Mouse (Mus musculus): Measurements from ENCODE around the gene Inpp4b.

Gene Inpp4b

GRCm38 (mm10) chr8:81342236-81342998, at the start of gene Inpp4b:
Gene Inpp4b, plus strand, starts transcription at chr8:81342556.
- DNase-seq (ENCODE audit: low spot score in 2 of 2): peak; percentile 41 to 50

- no peak for DNase-seq (ENCODE audit: low spot score in 2 of 2)
Observed at GRCm38 (mm10) chr8:81335250-81335649, 7.1 kb upstream of the Inpp4b start.

- no peak for DNase-seq (ENCODE audit: low spot score in 2 of 2)
Observed at GRCm38 (mm10) chr8:81341191-81341590, 1.2 kb upstream of the Inpp4b start.

GRCm38 (mm10) chr8:81341591-81342235, 643 bp upstream of the Inpp4b start:
- DNase-seq (ENCODE audit: low spot score in 2 of 2): peak; percentile 41 to 65

GRCm38 (mm10) chr8:81342999-81343302, 595 bp downstream of the Inpp4b start:
- no peak for DNase-seq (ENCODE audit: low spot score in 2 of 2)

- no peak for DNase-seq (ENCODE audit: low spot score in 2 of 2)
Observed at GRCm38 (mm10) chr8:81345170-81345697, 2.9 kb downstream of the Inpp4b start.

- DNase-seq (ENCODE audit: low spot score in 2 of 2): peak in 1 of 2 experiments; percentile 31
Observed at GRCm38 (mm10) chr8:81349452-81349851, 7.1 kb downstream of the Inpp4b start.

GRCm38 (mm10) chr8:81353460-81353859, 11.1 kb downstream of the Inpp4b start:
- DNase-seq (ENCODE audit: low spot score in 2 of 2): peak in 1 of 2 experiments; percentile 16

GRCm38 (mm10) chr8:81358108-81358507, 15.8 kb downstream of the Inpp4b start:
- DNase-seq (ENCODE audit: low spot score in 2 of 2): no peak

- no peak for DNase-seq (ENCODE audit: low spot score in 2 of 2)
Observed at GRCm38 (mm10) chr8:81360518-81360917, 18.2 kb downstream of the Inpp4b start.

GRCm38 (mm10) chr8:81361162-81361561, 18.8 kb downstream of the Inpp4b start:
- DNase-seq (ENCODE audit: low spot score in 2 of 2): no peak

GRCm38 (mm10) chr8:81370607-81371006, 28.3 kb downstream of the Inpp4b start:
- no peak for DNase-seq (ENCODE audit: low spot score in 2 of 2)

- no peak for DNase-seq (ENCODE audit: low spot score in 2 of 2)
Observed at GRCm38 (mm10) chr8:81371844-81372243, 29.5 kb downstream of the Inpp4b start.

GRCm38 (mm10) chr8:81374877-81375475, 32.6 kb downstream of the Inpp4b start:
- DNase-seq (ENCODE audit: low spot score in 2 of 2): no peak

- no peak for DNase-seq (ENCODE audit: low spot score in 2 of 2)
Observed at GRCm38 (mm10) chr8:81388953-81389352, 46.6 kb downstream of the Inpp4b start.

GRCm38 (mm10) chr8:81399071-81399470, 56.7 kb downstream of the Inpp4b start:
- DNase-seq (ENCODE audit: low spot score in 2 of 2): no peak

- no peak for DNase-seq (ENCODE audit: low spot score in 2 of 2)
Observed at GRCm38 (mm10) chr8:81399501-81399900, 57.1 kb downstream of the Inpp4b start.

GRCm38 (mm10) chr8:81412707-81413106, 70.4 kb downstream of the Inpp4b start:
- DNase-seq (ENCODE audit: low spot score in 2 of 2): no peak

- DNase-seq (ENCODE audit: low spot score in 2 of 2): no peak
Observed at GRCm38 (mm10) chr8:81443957-81444356, 101.6 kb downstream of the Inpp4b start.

- no peak for DNase-seq (ENCODE audit: low spot score in 2 of 2)
Observed at GRCm38 (mm10) chr8:81449798-81450197, 107.4 kb downstream of the Inpp4b start.

- DNase-seq (ENCODE audit: low spot score in 2 of 2): no peak
Observed at GRCm38 (mm10) chr8:81452082-81452481, 109.7 kb downstream of the Inpp4b start.

GRCm38 (mm10) chr8:81454830-81455229, 112.5 kb downstream of the Inpp4b start:
- DNase-seq (ENCODE audit: low spot score in 2 of 2): no peak

GRCm38 (mm10) chr8:81463762-81464161, 121.4 kb downstream of the Inpp4b start:
- no peak for DNase-seq (ENCODE audit: low spot score in 2 of 2)

Data from spleen, postnatal 14 days (tissue).